Mouse (Mus musculus) midbrain, embryonic 11.5 days (tissue): ENCODE results near the gene Thbs2. TPM values are rescaled to one million over a fixed set of nuclear protein-coding genes. Genes with fewer than 3 reads are reported as not detected.

Source experiments
- ATAC-seq: fragments of 200-750 bp; cut with Nextera tagmentation; 2 replicates; pipeline ENCODE4 v1.8.0; 2017; ENCODE audit warnings: moderate TSS enrichment, moderate library complexity; ENCODE audit not compliant: low FRiP score
- DNase-seq: peaks from one replicate; pipeline ENCODE4 v3.0.0; 2015; ENCODE audit warnings: low spot score; ENCODE audit errors: missing footprints
- H3K27ac ChIP-seq: fragments of 300-500 bp; sonication (generic); 2 replicates; pipeline ENCODE4 v1.5.1; 2014; ENCODE audit warnings: low read depth, low read length
- H3K27me3 ChIP-seq: fragments of 300-500 bp; sonication (generic); 2 replicates; pipeline ENCODE4 v1.6.1; 2014; ENCODE audit warnings: mild to moderate bottlenecking, low read length, moderate library complexity, mixed read lengths; ENCODE audit not compliant: control insufficient read depth, insufficient read depth
- H3K36me3 ChIP-seq: fragments of 300-500 bp; sonication (generic); 2 replicates; pipeline ENCODE4 v1.6.1; 2014; ENCODE audit warnings: mild to moderate bottlenecking, low read length, moderate library complexity, mixed read lengths; ENCODE audit not compliant: control insufficient read depth, insufficient read depth
- H3K4me1 ChIP-seq: fragments of 300-500 bp; sonication (generic); 2 replicates; pipeline ENCODE4 v1.6.1; 2014; ENCODE audit warnings: low read length; ENCODE audit not compliant: control insufficient read depth, insufficient read depth
- H3K4me2 ChIP-seq: fragments of 300-500 bp; sonication (generic); 2 replicates; pipeline ENCODE4 v1.6.1; 2014; ENCODE audit warnings: mild to moderate bottlenecking, moderate library complexity
- H3K4me3 ChIP-seq: fragments of 300-500 bp; sonication (generic); 2 replicates; pipeline ENCODE4 v1.5.1; 2014; ENCODE audit warnings: low read depth, low read length
- H3K9ac ChIP-seq: fragments of 300-500 bp; sonication (generic); 2 replicates; pipeline ENCODE4 v1.6.1; 2014; ENCODE audit warnings: low read length
- H3K9me3 ChIP-seq: fragments of 300-500 bp; sonication (generic); 2 replicates; pipeline ENCODE4 v1.6.1; 2016; ENCODE audit warnings: low read length; ENCODE audit not compliant: control insufficient read depth
- WGBS: fragments of 180-500 bp; shearing (Covaris S2); extraction: QIAGEN DNeasy Blood & Tissue Kit; methylation state at CpG from one replicate; pipeline ENCODE4 v1.1.7; 2014; 5-methylcytosine and 5-hydroxymethylcytosine counted together
- polyA plus RNA-seq: library from polyadenylated mRNA; unstranded; fragments of >200 nt; fragmentation: Nextera tagmentation; extraction: Ambion mirVana; gene quantifications from 2 replicates; pipeline ENCODE4 v1.2.1, GENCODE M21; 2014

Gene Thbs2
- polyA plus RNA-seq, 1 experiment from 2014 or later = 9.0 TPM

DNA sequence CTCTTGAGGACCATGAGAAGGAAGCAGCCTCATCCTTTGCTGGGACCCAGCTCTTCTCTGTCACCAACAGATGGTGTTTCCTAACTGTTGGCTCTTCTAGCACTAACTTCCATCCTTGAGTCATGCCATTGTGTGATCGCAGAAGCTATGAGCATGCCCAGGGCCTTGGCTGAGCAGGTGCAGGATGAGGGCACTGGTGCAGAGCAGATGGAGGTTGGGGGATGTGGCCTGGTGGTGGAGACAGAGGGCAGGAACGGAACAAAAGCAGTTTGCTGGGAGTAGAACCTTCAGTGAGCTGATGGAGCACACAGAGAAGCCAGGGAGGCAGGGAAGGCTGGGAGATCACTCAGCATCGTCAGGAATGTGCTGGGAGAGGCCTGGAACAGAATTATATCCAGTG lies 8.7 kb upstream of the Thbs2 start:
- ATAC-seq (no peak), DNase-seq (no peak)
- H3K36me3 ChIP-seq = no peaks in the 10 kb centered on the region
- H3K4me3 ChIP-seq = no peak overlapping the region
- no peak overlapping the region for H3K9ac ChIP-seq
- no peaks in the 10 kb centered on the region for H3K4me1 ChIP-seq
- 64% methylated on average over 3 of the region's 3 CpGs for WGBS
- no peak overlapping the region for H3K27ac ChIP-seq
- no peaks in the 10 kb centered on the region for H3K9me3 ChIP-seq
- no peaks in the 10 kb centered on the region for H3K27me3 ChIP-seq
- no peak overlapping the region for H3K4me2 ChIP-seq

DNA sequence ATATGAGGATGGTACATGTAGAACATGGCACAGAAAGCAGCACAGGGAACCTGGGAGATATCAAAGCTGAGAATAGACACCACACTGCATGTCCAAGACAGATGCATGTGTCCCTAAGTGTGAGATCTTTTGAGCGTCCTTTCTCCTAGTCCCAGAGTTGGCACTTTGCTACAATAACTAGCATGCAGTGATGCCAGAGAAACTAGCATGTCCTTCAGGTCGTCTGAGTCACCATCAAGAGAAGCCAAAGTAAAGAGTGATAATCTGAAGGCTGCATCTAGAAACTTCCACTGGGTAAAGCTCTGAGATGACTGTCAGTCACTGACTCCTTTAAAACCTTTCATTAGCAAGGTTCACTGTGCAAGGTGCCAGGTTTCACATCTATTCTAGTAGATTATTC lies 7.9 kb upstream of the Thbs2 start:
- Histone ChIP-seq H3K36me3 (no peaks in the 10 kb centered on the region), H3K27me3 (no peaks in the 10 kb centered on the region), H3K4me3 (no peak overlapping the region), H3K9me3 (no peaks in the 10 kb centered on the region), H3K9ac (no peak overlapping the region), H3K4me1 (no peaks in the 10 kb centered on the region), H3K27ac (no peak overlapping the region), H3K4me2 (no peak overlapping the region)
- 60% methylated on average over 2 of the region's 2 CpGs for WGBS
- ATAC-seq = no peak
- no peak for DNase-seq

DNA sequence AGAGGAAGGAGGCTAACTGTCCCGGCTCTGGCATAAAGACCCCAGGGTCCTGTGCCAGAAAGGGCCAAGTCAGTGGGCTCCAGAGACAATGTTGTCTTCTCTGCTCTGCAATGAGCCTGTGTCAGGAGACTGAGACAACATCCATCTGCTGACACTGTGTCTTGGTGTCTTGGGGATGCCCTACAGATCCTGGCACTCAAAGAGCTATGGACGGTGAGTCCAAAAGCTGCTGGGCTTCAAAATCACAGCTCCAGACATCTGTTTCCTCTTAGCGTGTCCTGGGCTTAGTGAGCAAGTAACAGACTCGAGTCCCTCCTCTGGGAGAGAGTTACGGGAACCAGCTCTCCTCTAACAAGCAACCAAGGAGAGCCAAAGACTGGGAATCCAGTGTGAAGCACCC lies 6.2 kb upstream of the Thbs2 start:
- no peak overlapping the region for H3K4me2 ChIP-seq
- ATAC-seq (no peak), DNase-seq (no peak)
- no peaks in the 10 kb centered on the region for H3K36me3 ChIP-seq
- no peak overlapping the region for H3K27ac ChIP-seq
- WGBS = 78% methylated on average over 5 of the region's 5 CpGs
- no peaks in the 10 kb centered on the region for H3K27me3 ChIP-seq
- no peaks in the 10 kb centered on the region for H3K9me3 ChIP-seq
- H3K4me1 ChIP-seq = no peaks in the 10 kb centered on the region
- no peak overlapping the region for H3K9ac ChIP-seq
- no peak overlapping the region for H3K4me3 ChIP-seq

DNA sequence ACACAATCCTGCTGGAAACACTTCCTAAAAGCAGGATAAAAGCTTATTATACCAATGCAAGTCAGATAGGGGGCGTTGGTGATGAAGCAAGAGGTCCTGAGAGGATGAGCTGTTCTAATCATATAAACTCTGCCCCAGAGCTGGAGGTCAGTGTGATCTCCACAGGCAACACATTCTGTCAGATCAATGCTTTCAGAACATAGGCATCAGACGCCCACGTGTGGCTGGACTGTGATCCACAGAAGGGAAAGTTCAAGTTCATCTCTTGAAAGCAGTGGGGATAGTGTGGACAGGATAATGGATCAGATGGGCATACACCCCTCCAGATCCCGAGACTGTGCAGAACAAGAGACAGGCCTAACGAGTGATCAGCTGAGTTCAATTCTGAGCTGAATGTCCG lies 4.2 kb upstream of the Thbs2 start:
- H3K4me2 ChIP-seq = no peak overlapping the region
- H3K9me3 ChIP-seq = no peaks in the 10 kb centered on the region
- H3K36me3 ChIP-seq = no peaks in the 10 kb centered on the region
- no peak overlapping the region for H3K9ac ChIP-seq
- no peak overlapping the region for H3K27ac ChIP-seq
- DNase-seq (no peak), ATAC-seq (no peak)
- WGBS = 70% methylated on average over 6 of the region's 6 CpGs
- H3K4me3 ChIP-seq = no peak overlapping the region
- peaks cover 7% of the 10 kb centered on the region; the same call in 1 of the 2 replicates for H3K4me1 ChIP-seq
- H3K27me3 ChIP-seq = no peaks in the 10 kb centered on the region

DNA sequence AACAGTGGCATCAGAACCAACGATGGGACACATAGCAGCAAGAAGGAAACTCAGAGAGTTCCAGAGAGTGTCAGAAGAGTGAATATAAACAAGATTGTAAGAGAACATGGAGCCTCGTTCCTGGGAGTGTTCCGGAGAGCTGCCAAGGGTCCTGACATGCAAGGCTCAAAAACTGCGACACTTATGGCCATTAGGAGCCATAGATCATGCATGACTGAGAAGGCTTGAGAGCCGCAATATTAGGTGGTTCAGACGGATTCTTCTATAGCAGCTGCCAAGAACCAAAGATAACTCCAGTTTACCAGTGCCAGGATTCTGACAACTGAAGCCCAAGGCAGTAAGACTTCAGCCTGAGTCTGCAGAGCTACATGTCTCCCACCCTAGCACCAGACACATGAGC lies 3.1 kb upstream of the Thbs2 start:
- H3K27ac ChIP-seq = no peak overlapping the region
- 87% methylated on average over 6 of the region's 6 CpGs for WGBS
- ATAC-seq = no peak
- no peak overlapping the region for H3K4me3 ChIP-seq
- H3K27me3 ChIP-seq = no peaks in the 10 kb centered on the region
- H3K36me3 ChIP-seq = no peaks in the 10 kb centered on the region
- no peak overlapping the region for H3K9ac ChIP-seq
- H3K4me1 ChIP-seq = peaks cover 10% of the 10 kb centered on the region; the same call in 1 of the 2 replicates
- H3K4me2 ChIP-seq = no peak overlapping the region
- no peak for DNase-seq
- no peaks in the 10 kb centered on the region for H3K9me3 ChIP-seq

DNA sequence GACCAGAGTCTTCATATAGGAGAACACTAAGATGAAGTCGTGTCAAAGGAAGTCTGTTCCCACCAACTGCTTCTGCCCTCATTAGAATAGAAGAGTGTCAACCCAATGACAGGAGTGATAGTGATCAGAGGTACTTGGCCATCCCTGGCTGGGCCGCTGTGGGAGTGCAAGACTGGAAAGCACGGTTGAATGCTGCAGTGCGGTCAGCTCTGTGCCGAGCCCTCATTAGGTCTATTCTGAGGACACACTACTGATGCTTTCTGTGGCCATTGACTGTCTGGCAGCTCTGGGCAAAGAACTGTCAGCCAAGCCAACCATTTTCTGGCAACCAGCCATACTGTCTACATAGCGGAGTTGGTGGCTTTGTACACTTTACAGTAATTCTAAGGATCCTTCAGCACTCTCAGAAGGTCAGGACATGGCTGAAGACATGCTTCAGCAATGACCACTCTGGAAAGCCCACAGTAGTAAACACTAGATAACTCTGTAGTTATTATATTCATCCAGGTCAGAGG lies 2.3 kb upstream of the Thbs2 start:
- H3K9ac ChIP-seq = no peak overlapping the region
- 89% methylated on average over 6 of the region's 6 CpGs for WGBS
- H3K27me3 ChIP-seq = no peaks in the 10 kb centered on the region
- H3K36me3 ChIP-seq = no peaks in the 10 kb centered on the region
- no peak overlapping the region for H3K4me2 ChIP-seq
- DNase-seq (no peak), ATAC-seq (no peak)
- H3K4me1 ChIP-seq = peaks cover 10% of the 10 kb centered on the region; the same call in 1 of the 2 replicates
- no peak overlapping the region for H3K27ac ChIP-seq
- no peak overlapping the region for H3K4me3 ChIP-seq
- H3K9me3 ChIP-seq = no peaks in the 10 kb centered on the region

GRCm38 (mm10) chr17:14693048-14693993 lies 714 bp downstream of the Thbs2 start:
- H3K4me1 ChIP-seq = peaks cover 10% of the 10 kb centered on the region; the same call in 1 of the 2 replicates
- WGBS = 2% methylated on average over 9 of the region's 9 CpGs
- no peak overlapping the region for H3K27ac ChIP-seq
- H3K36me3 ChIP-seq = no peaks in the 10 kb centered on the region
- DNase-seq (peak; percentile 86), ATAC-seq (peak; percentile 76)
- H3K27me3 ChIP-seq = no peaks in the 10 kb centered on the region
- peak overlapping the region; percentile 22 for H3K9ac ChIP-seq
- H3K4me2 ChIP-seq = peak overlapping the region; percentile 32
- H3K4me3 ChIP-seq = peak overlapping the region; percentile 14
- H3K9me3 ChIP-seq = no peaks in the 10 kb centered on the region

GRCm38 (mm10) chr17:14691901-14692300 lies 2.1 kb downstream of the Thbs2 start:
- H3K4me1 ChIP-seq = peaks cover 10% of the 10 kb centered on the region; the same call in 1 of the 2 replicates
- H3K36me3 ChIP-seq = no peaks in the 10 kb centered on the region
- H3K27ac ChIP-seq = no peak overlapping the region
- 69% methylated on average over 6 of the region's 6 CpGs for WGBS
- no peak overlapping the region for H3K9ac ChIP-seq
- H3K4me2 ChIP-seq = no peak overlapping the region
- no peaks in the 10 kb centered on the region for H3K9me3 ChIP-seq
- DNase-seq (no peak), ATAC-seq (no peak)
- no peaks in the 10 kb centered on the region for H3K27me3 ChIP-seq
- H3K4me3 ChIP-seq = no peak overlapping the region

DNA sequence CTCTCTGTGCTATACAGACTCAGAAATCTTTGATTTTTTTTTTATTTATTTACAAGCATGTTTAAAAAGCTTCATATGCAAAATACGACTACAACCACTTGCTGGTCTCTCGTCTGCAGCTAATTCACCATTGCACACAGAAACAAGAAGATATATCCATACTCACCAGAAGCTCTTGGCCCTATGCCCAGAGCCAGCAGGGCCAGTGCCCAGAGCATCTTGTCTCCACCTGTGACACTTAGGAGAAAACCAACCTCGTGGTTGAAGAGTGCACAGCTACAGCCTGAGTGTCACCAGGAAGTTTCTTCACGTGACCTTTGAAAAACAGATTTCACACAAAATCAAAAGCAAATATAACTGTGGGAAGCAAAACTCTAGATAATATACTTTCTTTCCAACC lies 2.8 kb downstream of the Thbs2 start:
- no peak overlapping the region for H3K4me3 ChIP-seq
- no peak for ATAC-seq
- H3K27ac ChIP-seq = no peak overlapping the region
- no peak overlapping the region for H3K9ac ChIP-seq
- H3K4me2 ChIP-seq = no peak overlapping the region
- WGBS = 81% methylated on average over 4 of the region's 4 CpGs
- DNase-seq = no peak
- H3K36me3 ChIP-seq = no peaks in the 10 kb centered on the region
- no peaks in the 10 kb centered on the region for H3K9me3 ChIP-seq
- peaks cover 10% of the 10 kb centered on the region; the same call in 1 of the 2 replicates for H3K4me1 ChIP-seq
- no peaks in the 10 kb centered on the region for H3K27me3 ChIP-seq
